Mouse (Mus musculus): Measurements from ENCODE around the gene Mrpl52. TPM values are rescaled to one million over a fixed set of nuclear protein-coding genes. Genes with fewer than 3 reads are reported as not detected.

Mrpl52 gene
- 258 and 280 TPM in 2 replicates for polyA plus RNA-seq (2014; fragmentation: Nextera tagmentation; extraction: Ambion mirVana)

GRCm38 (mm10) chr14:54426689-54427398 is at the start of gene Mrpl52:
TSS of gene Mrpl52 (plus strand) at chr14:54426909.
- no peaks in the 10 kb centered on the region for H3K27me3 ChIP-seq (ENCODE audit: control insufficient read depth, insufficient read depth, low read length)
- peak within 1 kb of the TSS; percentile 63 for H3K4me2 ChIP-seq (ENCODE audit: low read depth, low read length)
- peaks cover 5% of the 10 kb centered on the region; the same call in 1 of the 2 replicates for H3K36me3 ChIP-seq (ENCODE audit: control insufficient read depth, insufficient read depth, low read length)
- peak within 1 kb of the TSS; percentile 82 for H3K9ac ChIP-seq (replicated peaks; ENCODE audit: low read depth, low read length)
- no peaks in the 10 kb centered on the region for H3K9me3 ChIP-seq (ENCODE audit: control insufficient read depth, low read length)
- WGBS, result under 1% methylated on average over 48 of the region's 48 CpGs
- ATAC-seq (ENCODE audit: low read depth), result peak; percentile 84
- peaks cover 13% of the 10 kb centered on the region; the same call in 1 of the 2 replicates for H3K4me1 ChIP-seq (ENCODE audit: control insufficient read depth, insufficient read depth, low read length)
- H3K27ac ChIP-seq (ENCODE audit: low read depth, low read length), result peak within 1 kb of the TSS; percentile 89
- peak within 1 kb of the TSS; percentile 95 for H3K4me3 ChIP-seq (ENCODE audit: low read depth, low read length)

- H3K27me3 ChIP-seq (ENCODE audit: control insufficient read depth, insufficient read depth, low read length), result no peaks in the 10 kb centered on the region
- ATAC-seq (ENCODE audit: low read depth), result no peak
- H3K4me2 ChIP-seq (ENCODE audit: low read depth, low read length), result no peak overlapping the region
- H3K36me3 ChIP-seq (ENCODE audit: control insufficient read depth, insufficient read depth, low read length), result no peaks in the 10 kb centered on the region
- H3K9me3 ChIP-seq (ENCODE audit: control insufficient read depth, low read length), result no peaks in the 10 kb centered on the region
- 93% methylated on average over 6 of the region's 6 CpGs for WGBS
- H3K9ac ChIP-seq (replicated peaks; ENCODE audit: low read depth, low read length), result no peak overlapping the region
- H3K4me3 ChIP-seq (ENCODE audit: low read depth, low read length), result no peak overlapping the region
- H3K27ac ChIP-seq (ENCODE audit: low read depth, low read length), result no peak overlapping the region
- H3K4me1 ChIP-seq (ENCODE audit: control insufficient read depth, insufficient read depth, low read length), result no peaks in the 10 kb centered on the region
Observed at GRCm38 (mm10) chr14:54377166-54377565, 49.5 kb upstream of the Mrpl52 start.

DNA sequence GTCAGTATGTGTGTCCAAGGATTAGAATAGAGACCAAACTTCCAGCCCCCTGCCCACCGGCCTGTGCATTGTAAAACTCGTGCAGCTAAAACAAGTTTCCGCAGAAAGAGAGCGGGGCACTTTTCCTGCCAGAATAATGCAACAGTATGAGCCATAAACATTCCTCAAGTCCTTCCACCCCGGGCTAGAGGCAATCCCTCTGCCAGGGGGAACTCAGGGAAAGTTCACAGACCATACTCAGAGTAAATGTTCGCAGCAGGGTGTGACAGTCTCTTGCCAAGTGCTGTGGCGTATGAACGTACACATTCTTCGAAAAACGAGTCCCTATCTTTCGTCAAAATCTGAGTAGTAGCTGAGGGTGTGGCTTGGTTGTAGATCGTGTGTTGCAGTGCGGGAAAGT is 47.1 kb upstream of the Mrpl52 start:
- no peaks in the 10 kb centered on the region for H3K27me3 ChIP-seq (ENCODE audit: control insufficient read depth, insufficient read depth, low read length)
- H3K4me3 ChIP-seq (ENCODE audit: low read depth, low read length), result no peak overlapping the region
- no peak overlapping the region for H3K27ac ChIP-seq (ENCODE audit: low read depth, low read length)
- ATAC-seq (ENCODE audit: low read depth), result no peak
- H3K9me3 ChIP-seq (ENCODE audit: control insufficient read depth, low read length), result no peaks in the 10 kb centered on the region
- H3K9ac ChIP-seq (replicated peaks; ENCODE audit: low read depth, low read length), result no peak overlapping the region
- 61% methylated on average over 13 of the region's 13 CpGs for WGBS
- H3K4me1 ChIP-seq (ENCODE audit: control insufficient read depth, insufficient read depth, low read length), result no peaks in the 10 kb centered on the region
- H3K36me3 ChIP-seq (ENCODE audit: control insufficient read depth, insufficient read depth, low read length), result no peaks in the 10 kb centered on the region
- H3K4me2 ChIP-seq (ENCODE audit: low read depth, low read length), result no peak overlapping the region

DNA sequence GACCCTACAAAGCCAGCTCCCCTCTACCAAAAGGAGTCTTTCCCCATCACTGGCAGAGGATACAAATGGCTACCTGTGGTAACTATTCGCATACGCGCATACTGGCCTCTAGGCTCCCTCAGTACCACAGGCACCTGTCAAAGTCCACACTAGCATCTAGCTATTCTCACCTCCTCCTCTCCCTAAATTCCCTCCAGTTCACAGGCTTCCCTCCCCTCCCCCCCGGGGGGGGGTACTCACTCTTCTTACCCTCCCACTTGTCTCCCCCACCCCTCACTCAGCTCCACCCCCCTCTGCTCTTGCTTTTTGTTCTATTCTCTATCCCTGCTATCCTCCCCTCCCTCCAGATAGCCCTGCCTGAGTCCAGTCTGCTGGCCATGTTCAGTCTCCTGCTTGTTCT is 46.1 kb upstream of the Mrpl52 start:
- Histone ChIP-seq H3K4me2 (ENCODE audit: low read depth, low read length) (no peak overlapping the region), H3K36me3 (ENCODE audit: control insufficient read depth, insufficient read depth, low read length) (no peaks in the 10 kb centered on the region), H3K27me3 (ENCODE audit: control insufficient read depth, insufficient read depth, low read length) (no peaks in the 10 kb centered on the region), H3K27ac (ENCODE audit: low read depth, low read length) (no peak overlapping the region), H3K9me3 (ENCODE audit: control insufficient read depth, low read length) (no peaks in the 10 kb centered on the region), H3K4me1 (ENCODE audit: control insufficient read depth, insufficient read depth, low read length) (no peaks in the 10 kb centered on the region), H3K4me3 (ENCODE audit: low read depth, low read length) (no peak overlapping the region), H3K9ac (replicated peaks; ENCODE audit: low read depth, low read length) (no peak overlapping the region)
- 65% methylated on average over 4 of the region's 4 CpGs for WGBS
- no peak for ATAC-seq (ENCODE audit: low read depth)

DNA sequence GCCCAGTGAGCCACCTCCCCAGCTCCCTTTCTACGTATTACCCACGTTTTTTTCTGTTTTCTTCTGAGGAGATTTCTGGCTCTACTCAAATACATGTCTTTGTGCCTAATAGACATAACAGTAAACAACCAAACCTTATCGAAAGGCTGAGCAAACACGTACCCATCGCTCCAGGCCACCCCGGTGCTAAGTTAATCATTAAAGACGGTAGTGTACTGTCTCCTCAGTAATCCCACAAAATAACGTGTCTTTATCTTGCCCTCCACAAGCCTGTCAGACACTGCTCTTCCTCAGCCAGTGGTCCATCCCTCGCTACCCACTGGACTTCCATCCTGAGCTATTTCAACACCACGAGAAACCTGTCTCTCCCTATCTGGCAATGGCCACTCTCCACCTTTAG is 44.9 kb upstream of the Mrpl52 start:
- ATAC-seq (ENCODE audit: low read depth), result no peak

DNA sequence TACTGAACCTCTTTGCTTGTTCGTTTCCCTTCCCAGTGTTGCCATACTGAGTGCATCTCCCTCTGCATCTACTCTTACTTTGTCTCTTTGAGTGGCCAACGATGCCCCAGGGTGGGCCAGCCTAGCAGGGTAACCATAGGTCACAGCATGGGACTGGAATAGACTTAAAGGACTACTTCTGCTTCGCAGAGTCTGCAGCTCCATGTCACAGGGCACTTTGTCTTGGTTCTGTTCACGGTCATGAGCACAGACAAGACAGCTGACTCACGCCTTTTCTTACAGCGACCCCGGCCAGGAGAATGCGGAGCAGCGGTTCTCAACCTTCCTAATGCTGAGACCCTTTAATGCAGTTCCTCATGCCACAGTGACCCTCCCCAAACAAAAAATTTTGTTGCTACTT is 44.1 kb upstream of the Mrpl52 start:
- no peaks in the 10 kb centered on the region for H3K36me3 ChIP-seq (ENCODE audit: control insufficient read depth, insufficient read depth, low read length)
- WGBS, result 39% methylated on average over 9 of the region's 9 CpGs
- no peaks in the 10 kb centered on the region for H3K9me3 ChIP-seq (ENCODE audit: control insufficient read depth, low read length)
- ATAC-seq (ENCODE audit: low read depth), result no peak
- H3K4me2 ChIP-seq (ENCODE audit: low read depth, low read length), result no peak overlapping the region
- no peak overlapping the region for H3K27ac ChIP-seq (ENCODE audit: low read depth, low read length)
- H3K9ac ChIP-seq (replicated peaks; ENCODE audit: low read depth, low read length), result no peak overlapping the region
- no peaks in the 10 kb centered on the region for H3K4me1 ChIP-seq (ENCODE audit: control insufficient read depth, insufficient read depth, low read length)
- H3K27me3 ChIP-seq (ENCODE audit: control insufficient read depth, insufficient read depth, low read length), result no peaks in the 10 kb centered on the region
- H3K4me3 ChIP-seq (ENCODE audit: low read depth, low read length), result no peak overlapping the region

More for the DNA sequence above, 44.9 kb upstream of the Mrpl52 start:
- H3K36me3 ChIP-seq (ENCODE audit: control insufficient read depth, insufficient read depth, low read length), result no peaks in the 10 kb centered on the region
- H3K9ac ChIP-seq (replicated peaks; ENCODE audit: low read depth, low read length), result no peak overlapping the region
- no peaks in the 10 kb centered on the region for H3K9me3 ChIP-seq (ENCODE audit: control insufficient read depth, low read length)
- no peak overlapping the region for H3K4me2 ChIP-seq (ENCODE audit: low read depth, low read length)
- WGBS, result 76% methylated on average over 10 of the region's 10 CpGs
- no peaks in the 10 kb centered on the region for H3K4me1 ChIP-seq (ENCODE audit: control insufficient read depth, insufficient read depth, low read length)
- no peaks in the 10 kb centered on the region for H3K27me3 ChIP-seq (ENCODE audit: control insufficient read depth, insufficient read depth, low read length)
- H3K4me3 ChIP-seq (ENCODE audit: low read depth, low read length), result no peak overlapping the region
- no peak overlapping the region for H3K27ac ChIP-seq (ENCODE audit: low read depth, low read length)

DNA sequence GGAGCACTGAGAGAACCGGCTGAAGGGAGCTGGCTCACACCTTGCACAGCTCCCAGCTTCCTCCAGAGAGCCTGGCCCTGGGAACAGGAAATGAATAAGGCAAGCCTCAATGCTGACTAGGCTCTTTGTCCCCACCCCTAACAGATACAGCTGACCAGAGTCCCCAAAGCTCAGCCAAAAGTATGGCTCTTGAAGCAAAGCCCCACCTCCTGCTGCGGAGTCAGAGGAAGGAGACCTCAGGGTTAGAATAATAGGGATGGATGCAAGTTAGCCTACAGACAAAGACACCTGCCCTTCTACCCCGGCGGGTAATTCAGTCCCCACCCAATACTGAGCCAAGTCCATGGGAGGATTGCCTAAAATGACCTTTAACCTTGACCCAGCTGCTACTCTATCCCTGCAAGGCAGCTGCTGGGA is 43.3 kb upstream of the Mrpl52 start:
- Histone ChIP-seq H3K36me3 (ENCODE audit: control insufficient read depth, insufficient read depth, low read length) (no peaks in the 10 kb centered on the region), H3K27ac (ENCODE audit: low read depth, low read length) (no peak overlapping the region), H3K4me2 (ENCODE audit: low read depth, low read length) (no peak overlapping the region), H3K4me3 (ENCODE audit: low read depth, low read length) (no peak overlapping the region), H3K9me3 (ENCODE audit: control insufficient read depth, low read length) (no peaks in the 10 kb centered on the region), H3K4me1 (ENCODE audit: control insufficient read depth, insufficient read depth, low read length) (no peaks in the 10 kb centered on the region), H3K9ac (replicated peaks; ENCODE audit: low read depth, low read length) (no peak overlapping the region), H3K27me3 (ENCODE audit: control insufficient read depth, insufficient read depth, low read length) (no peaks in the 10 kb centered on the region)
- 51% methylated on average over 4 of the region's 4 CpGs for WGBS
- no peak for ATAC-seq (ENCODE audit: low read depth)

GRCm38 (mm10) chr14:54384396-54384795 is 42.3 kb upstream of the Mrpl52 start:
- Histone ChIP-seq H3K27me3 (ENCODE audit: control insufficient read depth, insufficient read depth, low read length) (no peaks in the 10 kb centered on the region), H3K4me1 (ENCODE audit: control insufficient read depth, insufficient read depth, low read length) (no peaks in the 10 kb centered on the region), H3K36me3 (ENCODE audit: control insufficient read depth, insufficient read depth, low read length) (no peaks in the 10 kb centered on the region), H3K4me2 (ENCODE audit: low read depth, low read length) (no peak overlapping the region), H3K4me3 (ENCODE audit: low read depth, low read length) (no peak overlapping the region), H3K9me3 (ENCODE audit: control insufficient read depth, low read length) (no peaks in the 10 kb centered on the region), H3K9ac (replicated peaks; ENCODE audit: low read depth, low read length) (no peak overlapping the region), H3K27ac (ENCODE audit: low read depth, low read length) (no peak overlapping the region)
- no peak for ATAC-seq (ENCODE audit: low read depth)
- 92% methylated on average over 8 of the region's 8 CpGs for WGBS

- H3K27ac ChIP-seq (ENCODE audit: low read depth, low read length), result no peak overlapping the region
- no peaks in the 10 kb centered on the region for H3K27me3 ChIP-seq (ENCODE audit: control insufficient read depth, insufficient read depth, low read length)
- no peaks in the 10 kb centered on the region for H3K4me1 ChIP-seq (ENCODE audit: control insufficient read depth, insufficient read depth, low read length)
- H3K4me3 ChIP-seq (ENCODE audit: low read depth, low read length), result no peak overlapping the region
- no peak overlapping the region for H3K4me2 ChIP-seq (ENCODE audit: low read depth, low read length)
- H3K9ac ChIP-seq (replicated peaks; ENCODE audit: low read depth, low read length), result no peak overlapping the region
- H3K9me3 ChIP-seq (ENCODE audit: control insufficient read depth, low read length), result no peaks in the 10 kb centered on the region
- no peaks in the 10 kb centered on the region for H3K36me3 ChIP-seq (ENCODE audit: control insufficient read depth, insufficient read depth, low read length)
- WGBS, result 90% methylated on average over 7 of the region's 7 CpGs
- ATAC-seq (ENCODE audit: low read depth), result no peak
Observed at GRCm38 (mm10) chr14:54385968-54386618, 40.6 kb upstream of the Mrpl52 start.

All from neural tube, embryonic 14.5 days (tissue).